Comparison of ENCODE assay signal across 8 mouse cellular contexts in genomic region chr3:108840000-108840715, GRCm38 (mm10). TPM values are rescaled to one million over a fixed set of nuclear protein-coding genes. Genes with fewer than 3 reads are reported as not detected.
DNase-seq lines count a peak whose midpoint lies in the region; ATAC-seq lines count a peak whose summit lies in the region.

TSS of gene Stxbp3 (minus strand) at chr3:108840526.

- peak; percentile 99 to 100 for DNase-seq in adrenal gland, adult (ENCODE audit: inconsistent age in 2 of 2, low spot score in 1 of 2)
- peak; percentile 97 for DNase-seq in embryo, embryonic 10.5 days (ENCODE audit: low spot score)
- DNase-seq in gastrocnemius, postnatal 14 days = peak; percentile 99
- peak; percentile 96 to 98 for DNase-seq in left cerebral cortex, postnatal 10 days (ENCODE audit: extremely low spot score in 1 of 2, low spot score in 2 of 2)
- peak; percentile 98 for DNase-seq in right cerebral cortex, postnatal 25 days
- DNase-seq in urinary bladder, postnatal 4 days (ENCODE audit: low spot score in 2 of 2) = peak; percentile 98 to 99

- intact Hi-C loops in gastrocnemius, postnatal 14 days (cut with DNase I; ENCODE audit: low total_unique reads) = loop anchor here (5.0 kb wide), 1 partner anchor 72 kb away; the partner anchor contains the start of gene Prpf38b
- intact Hi-C loops in left cerebral cortex, postnatal 10 days (cut with DNase I) = loop anchor here (5.0 kb wide), 1 partner anchor 72 kb away; the partner anchor contains the start of gene Prpf38b

- peak; percentile 93 for ATAC-seq in inflammation-experienced regulatory T-cells, adult 6 months
- peak; percentile 91 for ATAC-seq in megakaryocyte-erythroid progenitor cell, adult 5-6 weeks (replicated peaks; ENCODE audit: low FRiP score, low TSS enrichment, poor library complexity, severe bottlenecking)

RNA-seq across cellular contexts. Expression of gene Stxbp3, which starts in this region (rescaled TPM):
- 10 to 100 TPM; 25.9 to 29.9 TPM for total RNA-seq in gastrocnemius, postnatal 14 days (2021)
- 10 to 100 TPM; 72.7 to 91.3 (median 78.2) TPM for polyA plus RNA-seq in inflammation-experienced regulatory T-cells, adult 6 months (2017; shearing (Covaris generic))
- total RNA-seq in left cerebral cortex, postnatal 10 days (2021) = 10 to 100 TPM; 14.1 to 15.2 TPM
- total RNA-seq in megakaryocyte-erythroid progenitor cell, adult 5-6 weeks (2014; fragmentation: Nextera tagmentation) = 46.7 and 47.5 TPM in 2 replicates
- total RNA-seq in megakaryocyte-erythroid progenitor cell, adult 5-6 weeks (2017) = 56.6 and 61.3 TPM in 2 replicates

Comparison
In these comparisons a context has a peak if more than half of its experiments do, and no peak if none do; other contexts are left out.
1. Peak in every context shown above with its lines: DNase-seq and ATAC-seq.